Mouse (Mus musculus) frontal cortex, postnatal 14 days (tissue): ENCODE data around the gene Gm28870.
"Not testable (repeated sequence)": the region's sequence is repeated elsewhere in the genome, so short reads cannot be mapped to it uniquely, and the experiment has no call there.

ENCODE experiments used
- DNase-seq, 2 experiments: peaks; one replicate each; pipeline ENCODE4 v3.0.0; 2022; ENCODE audit warnings: low spot score in 2 of 2

The Gm28870 gene

DNA sequence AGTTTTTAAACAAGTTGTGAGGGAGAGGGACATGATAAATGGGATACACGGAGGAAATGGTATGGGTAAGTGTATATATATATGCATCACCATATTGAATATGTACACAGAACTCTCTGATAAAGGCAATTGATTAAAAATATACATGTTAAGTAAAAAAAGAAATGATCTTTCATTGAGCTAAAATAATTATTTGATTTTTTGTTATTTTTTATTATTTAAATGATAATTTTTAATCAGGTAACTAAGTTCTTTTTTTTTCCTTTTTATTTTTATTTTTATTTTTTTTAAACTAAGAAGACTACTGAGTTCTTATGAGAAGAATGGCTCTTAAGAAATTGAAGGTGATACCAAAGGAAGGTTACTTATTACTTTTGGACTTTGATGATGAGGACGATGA, at the start of gene Gm28870:
Gene Gm28870, plus strand, starts transcription at position 301 of the 400 bp plus-strand sequence.
- not testable (repeated sequence) for DNase-seq
